ENCODE assay signal across 8 mouse cellular contexts in the genomic region with DNA sequence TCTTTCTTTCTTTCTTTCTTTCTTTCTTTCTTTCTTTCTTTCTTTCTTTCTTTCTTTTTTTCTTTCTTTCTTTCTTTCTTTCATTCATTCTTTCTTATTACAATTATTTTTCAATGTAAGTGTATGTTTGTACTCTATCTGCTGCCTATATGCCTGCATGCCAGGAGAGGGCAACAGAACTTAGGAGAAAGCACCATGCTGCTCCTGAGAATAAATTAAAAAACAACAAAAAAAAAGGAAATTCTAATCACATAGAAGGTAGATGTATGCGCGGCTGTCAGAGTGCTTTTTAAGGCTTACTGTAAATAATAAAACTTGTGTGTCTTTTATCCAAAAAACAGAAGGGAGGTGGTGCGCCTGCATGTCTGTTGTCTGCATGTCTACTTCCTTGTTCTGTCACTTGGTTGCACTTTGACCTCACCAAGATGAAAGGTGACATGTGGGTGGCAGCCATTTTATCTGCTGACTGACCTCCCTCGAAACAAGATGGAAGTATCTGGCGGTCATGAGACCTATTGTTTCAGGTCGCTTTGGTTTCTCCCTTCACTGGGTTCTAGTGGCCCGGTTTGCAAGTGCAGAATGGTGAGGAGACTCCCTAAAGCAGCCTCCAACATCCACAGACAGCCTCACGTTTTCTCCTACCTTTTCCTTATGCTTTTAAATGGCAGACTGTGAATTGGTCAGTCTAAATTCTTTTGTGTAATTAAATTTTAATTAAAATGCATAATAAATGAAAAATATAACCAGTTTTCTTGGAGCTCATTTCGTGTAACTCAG.
DNase-seq lines count a peak whose midpoint lies in the region; ATAC-seq and TF ChIP-seq lines count a peak whose summit lies in the region.
"Not testable (repeated sequence)": the region's sequence is repeated elsewhere in the genome, so short reads cannot be mapped to it uniquely, and the experiment has no call there.

No protein-coding gene starts in this region.

- H3K4me3 ChIP-seq in MEL (ENCODE audit: control insufficient read depth in 1 of 2, insufficient read depth in 1 of 2, low read depth in 2 of 2, low read length in 2 of 2); hindbrain, embryonic 14.5 days (replicated peaks; ENCODE audit: low read length); liver, embryonic 14.5 days (ENCODE audit: insufficient read depth in 1 of 2, low read depth in 2 of 2, low read length in 2 of 2): not testable (repeated sequence)

- peak; percentile 84 for ATAC-seq in hindbrain, embryonic 14.5 days (ENCODE audit: low FRiP score)
- peak; percentile 83 for ATAC-seq in liver, embryonic 14.5 days (ENCODE audit: insufficient read depth)

- H3K36me3 ChIP-seq in MEL (ENCODE audit: control insufficient read depth in 1 of 2, insufficient read depth in 2 of 2, low read length in 2 of 2); hindbrain, embryonic 14.5 days (replicated peaks; ENCODE audit: control insufficient read depth, insufficient read depth); liver, embryonic 14.5 days (replicated peaks; ENCODE audit: control insufficient read depth, insufficient read depth, low read depth): not testable (repeated sequence)

- DNase-seq in MEL (ENCODE audit: low read depth, low spot score): peak; percentile 96
- DNase-seq in cerebellum, adult 9-10 months: peak; percentile 24
- DNase-seq in gastrocnemius, adult 18-20 months (ENCODE audit: low spot score): peak; percentile 29
- DNase-seq in hindbrain, embryonic 14.5 days (ENCODE audit: low spot score): peak; percentile 23
- peak; percentile 1 to 17 for DNase-seq in layer of hippocampus, adult 18-20 months (ENCODE audit: low spot score in 2 of 2)
- DNase-seq in liver, embryonic 14.5 days (ENCODE audit: low read depth in 3 of 3, low spot score in 3 of 3): peak; percentile 10 to 59 (median 38)
- peak; percentile 4 for DNase-seq in neural tube, embryonic 10.5 days (ENCODE audit: extremely low spot score, low spot score)
- DNase-seq in thymus, postnatal 0 days (ENCODE audit: low spot score): peak; percentile 19

- not testable (repeated sequence) for H3K27ac ChIP-seq in MEL (ENCODE audit: control insufficient read depth, low read depth, low read length); hindbrain, embryonic 14.5 days; liver, embryonic 14.5 days

- not testable (repeated sequence) for H3K27me3 ChIP-seq in MEL (ENCODE audit: control insufficient read depth in 1 of 2, insufficient read depth in 2 of 2, low read length in 2 of 2); hindbrain, embryonic 14.5 days (ENCODE audit: control insufficient read depth, insufficient read depth, low read length); liver, embryonic 14.5 days (ENCODE audit: control insufficient read depth, insufficient read depth, low read length)

- not testable (repeated sequence) for H3K4me1 ChIP-seq in MEL (ENCODE audit: control insufficient read depth in 1 of 2, insufficient read depth in 2 of 2, low read length in 2 of 2); hindbrain, embryonic 14.5 days (replicated peaks; ENCODE audit: control insufficient read depth, insufficient read depth, low read length); liver, embryonic 14.5 days (replicated peaks; ENCODE audit: control insufficient read depth in 2 of 2, insufficient read depth in 2 of 2, low read length in 1 of 2)

- not testable (repeated sequence) for TF ChIP-seq POLR2A in MEL (IDR thresholded peaks at IDR 0.05; ENCODE audit: control insufficient read depth in 1 of 2, insufficient read depth in 1 of 2, low read depth in 1 of 2, low read length in 2 of 2, poor library complexity in 1 of 2)

- not testable (repeated sequence) for H3K4me2 ChIP-seq in hindbrain, embryonic 14.5 days (replicated peaks); liver, embryonic 14.5 days (ENCODE audit: low read depth)

- not testable (repeated sequence) for H3K79me2 ChIP-seq in MEL (ENCODE audit: control insufficient read depth, insufficient read depth, low read length, poor library complexity)

- not testable (repeated sequence) for H3K9me3 ChIP-seq in MEL (replicated peaks; ENCODE audit: insufficient read depth, low read length); hindbrain, embryonic 14.5 days (ENCODE audit: control insufficient read depth, low read length); liver, embryonic 14.5 days (ENCODE audit: control insufficient read depth, low read length)

- WGBS in hindbrain, embryonic 14.5 days: 81% methylated on average over 8 of the region's 9 CpGs
- WGBS in liver, embryonic 14.5 days (ENCODE audit: insufficient replicate concordance): 61% methylated on average over 7 of the region's 9 CpGs

- not testable (repeated sequence) for TF ChIP-seq RAD21 in MEL (IDR thresholded peaks at IDR 0.05; ENCODE audit: low read depth, low read length)

- not testable (repeated sequence) for H3K9ac ChIP-seq in MEL (ENCODE audit: control insufficient read depth, low read depth, low read length, poor library complexity, severe bottlenecking); hindbrain, embryonic 14.5 days; liver, embryonic 14.5 days (replicated peaks)

- TF ChIP-seq CTCF in MEL (IDR thresholded peaks at IDR 0.05 in 2 of 3, conservative IDR thresholded peaks at IDR 0.05 in 1 of 3; ENCODE audit: control insufficient read depth in 1 of 3, insufficient read depth in 1 of 3, low read depth in 2 of 3, low read length in 3 of 3, poor library complexity in 1 of 3, severe bottlenecking in 1 of 3); liver, embryonic 14.5 days (IDR thresholded peaks at IDR 0.05; ENCODE audit: low read depth): not testable (repeated sequence)

- TF ChIP-seq EP300 in MEL (IDR thresholded peaks at IDR 0.05; ENCODE audit: low read depth in 1 of 2, low read length in 2 of 2); liver, embryonic 14.5 days (IDR thresholded peaks at IDR 0.05; ENCODE audit: low read depth): not testable (repeated sequence)

Comparison
In these comparisons a context has a peak if more than half of its experiments do, and no peak if none do; other contexts are left out.
1. DNase-seq: peak in every context shown above with its lines; median percentile 96 in MEL; 38 in liver, embryonic 14.5 days; 29 in gastrocnemius, adult 18-20 months; 24 in cerebellum, adult 9-10 months; 23 in hindbrain, embryonic 14.5 days; 19 in thymus, postnatal 0 days; 9 in layer of hippocampus, adult 18-20 months; 4 in neural tube, embryonic 10.5 days.